Mouse (Mus musculus): ENCODE data around the gene Mospd3. TPM values are rescaled to one million over a fixed set of nuclear protein-coding genes. Genes with fewer than 3 reads are reported as not detected.
A peak's percentile ranks its signal among the peaks of the same experiment; 100 is the strongest.

Gene Mospd3
- polyA plus RNA-seq, 1 experiment from 2014 or later: 43.5 TPM

- no peaks in the 10 kb centered on the region; the same call in 1 of the 2 replicates for H3K27me3 ChIP-seq (replicated peaks; ENCODE audit: control insufficient read depth, insufficient read depth, low read length)
- H3K9me3 ChIP-seq (ENCODE audit: control insufficient read depth, low read length): no peaks in the 10 kb centered on the region
- H3K9ac ChIP-seq (replicated peaks; ENCODE audit: low read depth, low read length): no peak overlapping the region
- no peak for ATAC-seq
- no peak overlapping the region for H3K4me2 ChIP-seq (ENCODE audit: low read length)
- no peak overlapping the region for H3K27ac ChIP-seq (ENCODE audit: low read length)
- no peaks in the 10 kb centered on the region for H3K36me3 ChIP-seq (ENCODE audit: control insufficient read depth, insufficient read depth)
- H3K4me3 ChIP-seq (replicated peaks; ENCODE audit: low read length): no peak overlapping the region
- H3K4me1 ChIP-seq (replicated peaks; ENCODE audit: control insufficient read depth, insufficient read depth, low read length): 0 out of 2 replicates have a peak, but pooled peaks cover 2% of the 10 kb centered on the region
- WGBS: 80% methylated on average over 4 of the region's 4 CpGs
Observed at GRCm38 (mm10) chr5:137610056-137610455, 9.2 kb upstream of the Mospd3 start.

- Histone ChIP-seq H3K4me3 (replicated peaks; ENCODE audit: low read length) (no peak overlapping the region), H3K4me2 (ENCODE audit: low read length) (no peak overlapping the region), H3K9ac (replicated peaks; ENCODE audit: low read depth, low read length) (no peak overlapping the region), H3K27me3 (replicated peaks; ENCODE audit: control insufficient read depth, insufficient read depth, low read length) (no peaks in the 10 kb centered on the region; the same call in 1 of the 2 replicates), H3K36me3 (ENCODE audit: control insufficient read depth, insufficient read depth) (no peaks in the 10 kb centered on the region), H3K4me1 (replicated peaks; ENCODE audit: control insufficient read depth, insufficient read depth, low read length) (0 out of 2 replicates have a peak, but pooled peaks cover 2% of the 10 kb centered on the region), H3K9me3 (ENCODE audit: control insufficient read depth, low read length) (no peaks in the 10 kb centered on the region), H3K27ac (ENCODE audit: low read length) (no peak overlapping the region)
- WGBS: 60% methylated on average over 3 of the region's 3 CpGs
- no peak for ATAC-seq
Observed at GRCm38 (mm10) chr5:137609292-137609691, 8.4 kb upstream of the Mospd3 start.

- H3K9ac ChIP-seq (replicated peaks; ENCODE audit: low read depth, low read length): 0 out of 2 replicates have a peak overlapping the region, but pooled peaks have one; percentile 3
- 22% methylated on average over 23 of the region's 23 CpGs for WGBS
- H3K4me1 ChIP-seq (replicated peaks; ENCODE audit: control insufficient read depth, insufficient read depth, low read length): 0 out of 2 replicates have a peak, but pooled peaks cover 2% of the 10 kb centered on the region
- no peaks in the 10 kb centered on the region for H3K36me3 ChIP-seq (ENCODE audit: control insufficient read depth, insufficient read depth)
- ATAC-seq: no peak
- H3K4me2 ChIP-seq (ENCODE audit: low read length): peak overlapping the region; percentile 28
- H3K9me3 ChIP-seq (ENCODE audit: control insufficient read depth, low read length): no peaks in the 10 kb centered on the region
- H3K27me3 ChIP-seq (replicated peaks; ENCODE audit: control insufficient read depth, insufficient read depth, low read length): no peaks in the 10 kb centered on the region; the same call in 1 of the 2 replicates
- no peak overlapping the region for H3K4me3 ChIP-seq (replicated peaks; ENCODE audit: low read length)
- H3K27ac ChIP-seq (ENCODE audit: low read length): no peak overlapping the region
Observed at GRCm38 (mm10) chr5:137608654-137609190, 7.9 kb upstream of the Mospd3 start.

GRCm38 (mm10) chr5:137607860-137608653, 7.2 kb upstream of the Mospd3 start:
- 0 out of 2 replicates have a peak overlapping the region, but pooled peaks have one; percentile 3 for H3K9ac ChIP-seq (replicated peaks; ENCODE audit: low read depth, low read length)
- no peaks in the 10 kb centered on the region; the same call in 1 of the 2 replicates for H3K27me3 ChIP-seq (replicated peaks; ENCODE audit: control insufficient read depth, insufficient read depth, low read length)
- ATAC-seq: no peak
- 11% methylated on average over 24 of the region's 26 CpGs for WGBS
- no peaks in the 10 kb centered on the region for H3K36me3 ChIP-seq (ENCODE audit: control insufficient read depth, insufficient read depth)
- H3K9me3 ChIP-seq (ENCODE audit: control insufficient read depth, low read length): no peaks in the 10 kb centered on the region
- H3K27ac ChIP-seq (ENCODE audit: low read length): no peak overlapping the region
- no peak overlapping the region for H3K4me3 ChIP-seq (replicated peaks; ENCODE audit: low read length)
- peak overlapping the region; percentile 28 for H3K4me2 ChIP-seq (ENCODE audit: low read length)
- H3K4me1 ChIP-seq (replicated peaks; ENCODE audit: control insufficient read depth, insufficient read depth, low read length): peaks cover 2% of the 10 kb centered on the region; the same call in 1 of the 2 replicates

DNA sequence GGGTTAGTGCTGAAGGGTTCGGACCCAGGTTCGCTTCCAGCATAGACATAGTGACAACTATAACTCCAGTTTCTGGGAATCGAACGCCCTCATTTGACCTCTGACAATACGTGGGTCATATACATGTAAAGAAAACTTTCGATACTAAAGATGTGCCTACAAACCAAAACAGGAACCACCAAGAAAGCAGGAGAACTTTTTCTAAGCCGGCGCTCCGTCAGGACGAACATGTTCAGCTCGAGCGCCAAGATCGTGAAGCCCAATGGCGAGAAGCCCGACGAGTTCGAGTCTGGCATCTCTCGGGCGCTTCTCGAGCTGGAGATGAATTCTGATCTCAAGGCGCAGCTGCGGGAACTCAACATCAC, 489 bp upstream of the Mospd3 start:
- H3K4me2 ChIP-seq (ENCODE audit: low read length): peak overlapping the region; percentile 61
- no peaks in the 10 kb centered on the region for H3K9me3 ChIP-seq (ENCODE audit: control insufficient read depth, low read length)
- peak overlapping the region; percentile 20 for H3K9ac ChIP-seq (replicated peaks; ENCODE audit: low read depth, low read length)
- H3K4me1 ChIP-seq (replicated peaks; ENCODE audit: control insufficient read depth, insufficient read depth, low read length): peaks cover 27% of the 10 kb centered on the region
- WGBS: under 1% methylated on average over 22 of the region's 22 CpGs
- no peak overlapping the region for H3K27ac ChIP-seq (ENCODE audit: low read length)
- no peak for ATAC-seq
- no peaks in the 10 kb centered on the region for H3K36me3 ChIP-seq (ENCODE audit: control insufficient read depth, insufficient read depth)
- H3K4me3 ChIP-seq (replicated peaks; ENCODE audit: low read length): peak overlapping the region; percentile 65
- H3K27me3 ChIP-seq (replicated peaks; ENCODE audit: control insufficient read depth, insufficient read depth, low read length): no peaks in the 10 kb centered on the region

DNA sequence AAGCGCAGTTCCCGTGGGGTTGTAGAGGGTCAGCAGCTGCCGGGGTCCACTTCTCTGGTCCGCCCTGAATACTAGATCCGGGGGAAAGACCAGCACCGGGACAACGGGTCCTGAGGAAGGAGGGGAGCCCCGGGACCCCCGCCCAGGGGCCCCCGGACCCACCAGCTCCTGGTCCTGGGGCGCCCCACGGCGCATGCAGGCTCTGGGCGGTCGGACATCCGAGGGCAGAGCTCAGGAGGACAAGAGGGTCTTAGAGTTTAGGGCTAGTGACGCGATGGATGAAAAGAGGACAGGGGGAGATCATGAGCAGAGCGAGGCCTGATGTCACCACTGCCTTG, 608 bp downstream of the Mospd3 start:
- Histone ChIP-seq H3K4me1 (replicated peaks; ENCODE audit: control insufficient read depth, insufficient read depth, low read length) (peaks cover 27% of the 10 kb centered on the region), H3K36me3 (ENCODE audit: control insufficient read depth, insufficient read depth) (no peaks in the 10 kb centered on the region), H3K27ac (ENCODE audit: low read length) (no peak overlapping the region), H3K27me3 (replicated peaks; ENCODE audit: control insufficient read depth, insufficient read depth, low read length) (no peaks in the 10 kb centered on the region), H3K9me3 (ENCODE audit: control insufficient read depth, low read length) (no peaks in the 10 kb centered on the region), H3K4me2 (ENCODE audit: low read length) (peak overlapping the region; percentile 95), H3K9ac (replicated peaks; ENCODE audit: low read depth, low read length) (peak overlapping the region; percentile 70), H3K4me3 (replicated peaks; ENCODE audit: low read length) (peak overlapping the region; percentile 65)
- WGBS: 5% methylated on average over 18 of the region's 19 CpGs
- peak; percentile 22 for ATAC-seq

- peaks cover 27% of the 10 kb centered on the region for H3K4me1 ChIP-seq (replicated peaks; ENCODE audit: control insufficient read depth, insufficient read depth, low read length)
- peak overlapping the region; percentile 65 for H3K4me3 ChIP-seq (replicated peaks; ENCODE audit: low read length)
- H3K9ac ChIP-seq (replicated peaks; ENCODE audit: low read depth, low read length): peak overlapping the region; percentile 70
- no peak overlapping the region for H3K27ac ChIP-seq (ENCODE audit: low read length)
- H3K36me3 ChIP-seq (ENCODE audit: control insufficient read depth, insufficient read depth): no peaks in the 10 kb centered on the region
- WGBS: 68% methylated on average over 9 of the region's 9 CpGs
- H3K9me3 ChIP-seq (ENCODE audit: control insufficient read depth, low read length): no peaks in the 10 kb centered on the region
- peak overlapping the region; percentile 95 for H3K4me2 ChIP-seq (ENCODE audit: low read length)
- H3K27me3 ChIP-seq (replicated peaks; ENCODE audit: control insufficient read depth, insufficient read depth, low read length): no peaks in the 10 kb centered on the region
- ATAC-seq: no peak
Observed at GRCm38 (mm10) chr5:137599600-137599999, 1.3 kb downstream of the Mospd3 start.

DNA sequence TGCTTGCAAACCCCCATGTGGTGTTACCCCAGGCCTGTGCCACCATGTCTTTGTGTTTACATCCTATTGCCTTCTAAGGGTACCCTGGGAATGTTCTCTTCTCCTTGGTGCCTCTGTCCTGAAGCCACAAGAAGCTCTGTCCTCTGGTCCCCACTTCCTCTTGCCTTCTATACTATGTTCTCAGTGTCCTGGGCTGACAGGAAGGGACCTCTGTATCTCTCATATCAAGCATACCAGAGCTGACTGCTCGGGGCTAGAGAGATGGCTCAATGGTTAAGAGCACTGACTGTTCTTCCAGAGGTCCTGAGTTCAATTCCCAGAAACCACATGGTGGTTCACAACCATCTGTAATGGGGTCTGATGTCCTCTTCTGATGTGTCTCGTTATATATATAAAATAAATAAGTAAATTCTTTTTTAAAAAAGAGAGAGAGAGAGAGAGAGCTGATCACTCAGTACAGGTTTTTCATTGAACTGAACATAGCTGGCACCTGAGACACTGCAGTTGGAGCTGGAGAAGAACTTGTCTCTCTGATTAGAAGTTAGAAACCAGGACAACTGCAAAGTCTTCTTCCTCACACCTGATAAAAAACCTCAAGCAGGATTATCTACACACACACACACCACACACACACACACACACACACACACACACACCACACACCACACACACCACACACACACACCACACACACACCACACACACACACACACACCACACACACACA, 2.6 kb downstream of the Mospd3 start:
- Histone ChIP-seq H3K27ac (ENCODE audit: low read length) (no peak overlapping the region), H3K4me2 (ENCODE audit: low read length) (no peak overlapping the region), H3K9me3 (ENCODE audit: control insufficient read depth, low read length) (no peaks in the 10 kb centered on the region), H3K4me3 (replicated peaks; ENCODE audit: low read length) (no peak overlapping the region), H3K9ac (replicated peaks; ENCODE audit: low read depth, low read length) (no peak overlapping the region), H3K27me3 (replicated peaks; ENCODE audit: control insufficient read depth, insufficient read depth, low read length) (no peaks in the 10 kb centered on the region), H3K36me3 (ENCODE audit: control insufficient read depth, insufficient read depth) (no peaks in the 10 kb centered on the region), H3K4me1 (replicated peaks; ENCODE audit: control insufficient read depth, insufficient read depth, low read length) (peaks cover 27% of the 10 kb centered on the region)
- no peak for ATAC-seq
- WGBS: 81% methylated on average over 2 of the region's 2 CpGs

DNA sequence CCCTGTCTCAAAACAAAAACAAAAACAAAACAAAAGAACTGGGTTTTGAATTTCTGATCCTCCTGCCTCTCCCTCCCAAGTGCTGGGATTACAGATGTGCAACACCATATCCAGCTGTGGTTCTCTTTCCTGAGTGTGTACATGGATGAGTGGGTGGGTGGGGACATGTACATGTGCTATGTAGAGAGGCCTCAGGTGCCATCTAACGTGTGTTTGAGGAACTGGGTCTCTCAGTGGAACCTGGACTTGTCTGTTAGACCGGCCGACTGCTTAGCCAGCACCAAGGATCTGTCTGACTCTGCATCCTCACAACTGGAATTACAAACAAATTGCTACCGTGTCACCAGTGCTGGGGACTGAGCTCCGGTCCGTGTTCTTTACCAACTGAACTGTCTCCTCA, 3.2 kb downstream of the Mospd3 start:
- 93% methylated on average over 6 of the region's 6 CpGs for WGBS
- ATAC-seq: no peak
- no peak overlapping the region for H3K4me3 ChIP-seq (replicated peaks; ENCODE audit: low read length)
- H3K9me3 ChIP-seq (ENCODE audit: control insufficient read depth, low read length): no peaks in the 10 kb centered on the region
- no peaks in the 10 kb centered on the region for H3K36me3 ChIP-seq (ENCODE audit: control insufficient read depth, insufficient read depth)
- H3K4me1 ChIP-seq (replicated peaks; ENCODE audit: control insufficient read depth, insufficient read depth, low read length): peaks cover 23% of the 10 kb centered on the region
- no peak overlapping the region for H3K9ac ChIP-seq (replicated peaks; ENCODE audit: low read depth, low read length)
- no peak overlapping the region for H3K27ac ChIP-seq (ENCODE audit: low read length)
- no peaks in the 10 kb centered on the region for H3K27me3 ChIP-seq (replicated peaks; ENCODE audit: control insufficient read depth, insufficient read depth, low read length)
- H3K4me2 ChIP-seq (ENCODE audit: low read length): no peak overlapping the region

Measured in forebrain, embryonic 16.5 days (tissue).